Mouse (Mus musculus) stomach, postnatal 0 days (tissue): ENCODE data around the gene Lsamp.

Source experiments
- CTCF ChIP-seq: IDR thresholded peaks from 2 replicates; pipeline ENCODE4 v1.5.1; 2016; ENCODE audit warnings: antibody characterized with exemption, low read depth, mild to moderate bottlenecking, moderate library complexity
- EP300 ChIP-seq: optimal IDR thresholded peaks from 2 replicates; pipeline ENCODE3; 2016; ENCODE audit warnings: antibody characterized with exemption

DNA sequence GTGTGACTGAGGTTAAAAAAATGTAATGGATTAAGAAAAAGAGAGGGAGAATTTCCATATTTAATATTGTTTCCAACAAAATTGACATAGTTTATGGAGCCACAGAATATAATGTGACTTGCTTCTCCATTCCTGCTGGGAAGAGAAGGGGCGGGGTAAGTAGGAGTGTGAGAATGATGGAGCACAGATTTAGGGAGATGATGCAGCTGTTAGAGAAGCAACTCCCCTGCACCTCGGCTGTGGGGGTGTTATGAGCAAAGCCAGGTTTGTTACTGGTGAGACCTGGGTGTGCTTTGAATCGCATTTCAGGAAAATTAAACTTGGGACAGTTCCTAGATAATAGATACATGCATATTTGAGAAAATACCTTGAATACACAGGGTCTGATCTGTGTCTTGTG lies 987.2 kb downstream of the Lsamp start:
- TF ChIP-seq CTCF (no peak), EP300 (no peak)
